Mouse (Mus musculus): ENCODE results near the gene Dusp8. TPM values are rescaled to one million over a fixed set of nuclear protein-coding genes. Genes with fewer than 3 reads are reported as not detected.

The Dusp8 gene
- polyA plus RNA-seq (2012; rRNA removed; ENCODE audit: low replicate concordance): 11.0 and 11.1 TPM in 2 replicates

GRCm38 (mm10) chr7:142095183-142095931, at the start of gene Dusp8:
Gene Dusp8, minus strand, starts transcription at chr7:142095843.

GRCm38 (mm10) chr7:142144507-142144906, 48.9 kb upstream of the Dusp8 start, which contains the start of gene Gm45337:
Gene Gm45337, minus strand, starts transcription at chr7:142144607.

GRCm38 (mm10) chr7:142135934-142136333, 40.3 kb upstream of the Dusp8 start, which contains the start of gene Gm39115:
Gene Gm39115, minus strand, starts transcription at chr7:142136034.

GRCm38 (mm10) chr7:142120629-142121028, 25.0 kb upstream of the Dusp8 start, which contains the start of gene Gm45618:
Gene Gm45618, minus strand, starts transcription at chr7:142120729.

GRCm38 (mm10) chr7:142060931-142061565, 34.6 kb downstream of the Dusp8 start, which contains the start of gene Mob2:
Gene Mob2, minus strand, starts transcription at chr7:142061065.

Other genes starting within 250 kb of the Dusp8 start
- gene Tollip, start 177.3 kb downstream of the Dusp8 start, polyA plus RNA-seq (2012; rRNA removed; ENCODE audit: low replicate concordance): 32.7 and 54.7 TPM in 2 replicates
- 0.64 and 4.0 TPM in 2 replicates for gene Brsk2, start 146.1 kb downstream of the Dusp8 start, polyA plus RNA-seq (2012; rRNA removed; ENCODE audit: low replicate concordance)
- gene Mob2, start 34.8 kb downstream of the Dusp8 start, polyA plus RNA-seq (2012; rRNA removed; ENCODE audit: low replicate concordance): 30.2 and 35.8 TPM in 2 replicates
- gene Gm45618, start 24.9 kb upstream of the Dusp8 start, polyA plus RNA-seq (2012; rRNA removed; ENCODE audit: low replicate concordance): not detected in 2 replicates
- gene Gm39115, start 40.2 kb upstream of the Dusp8 start, polyA plus RNA-seq (2012; rRNA removed; ENCODE audit: low replicate concordance): not detected in 2 replicates
- gene Gm45337, start 48.8 kb upstream of the Dusp8 start, polyA plus RNA-seq (2012; rRNA removed; ENCODE audit: low replicate concordance): not detected in 2 replicates
- 0.33 TPM in 1 of 2 replicates, not detected in the other for gene Gm29735, start 61.3 kb upstream of the Dusp8 start, polyA plus RNA-seq (2012; rRNA removed; ENCODE audit: low replicate concordance)
- gene Gm4553, start 69.9 kb upstream of the Dusp8 start, polyA plus RNA-seq (2012; rRNA removed; ENCODE audit: low replicate concordance): not detected in 2 replicates
- gene Krtap5-2, start 80.2 kb upstream of the Dusp8 start, polyA plus RNA-seq (2012; rRNA removed; ENCODE audit: low replicate concordance): not detected in 2 replicates
- not detected in 2 replicates for gene Gm10153, start 94.5 kb upstream of the Dusp8 start, polyA plus RNA-seq (2012; rRNA removed; ENCODE audit: low replicate concordance)
- gene Krtap5-3, start 105.5 kb upstream of the Dusp8 start, polyA plus RNA-seq (2012; rRNA removed; ENCODE audit: low replicate concordance): 0.14 TPM in 1 of 2 replicates, not detected in the other
- not detected in 2 replicates for gene Gm7579, start 116.0 kb upstream of the Dusp8 start, polyA plus RNA-seq (2012; rRNA removed; ENCODE audit: low replicate concordance)
- 2.1 TPM in 1 of 2 replicates, not detected in the other for gene Krtap5-5, start 134.1 kb upstream of the Dusp8 start, polyA plus RNA-seq (2012; rRNA removed; ENCODE audit: low replicate concordance)
- not detected in 2 replicates for gene Gm40460, start 145.2 kb upstream of the Dusp8 start, polyA plus RNA-seq (2012; rRNA removed; ENCODE audit: low replicate concordance)
- gene Gm2431, start 162.5 kb upstream of the Dusp8 start, polyA plus RNA-seq (2012; rRNA removed; ENCODE audit: low replicate concordance): not detected in 2 replicates
- gene Gm4559, start 178.5 kb upstream of the Dusp8 start, polyA plus RNA-seq (2012; rRNA removed; ENCODE audit: low replicate concordance): not detected in 2 replicates
- not detected in 2 replicates for gene Krtap5-1, start 201.3 kb upstream of the Dusp8 start, polyA plus RNA-seq (2012; rRNA removed; ENCODE audit: low replicate concordance)
- gene Krtap5-4, start 207.7 kb upstream of the Dusp8 start, polyA plus RNA-seq (2012; rRNA removed; ENCODE audit: low replicate concordance): not detected in 2 replicates